Comparison of ENCODE assay signal across 26 mouse cellular contexts in genomic region chr3:137848354-137848753, GRCm38 (mm10). TPM values are rescaled to one million over a fixed set of nuclear protein-coding genes. Genes with fewer than 3 reads are reported as not detected.
DNase-seq lines count a peak whose midpoint lies in the region; ATAC-seq and TF ChIP-seq lines count a peak whose summit lies in the region.
"Had no signal": no experiment of that assay in that cellular context is flagged by ENCODE, and none has a peak within 500 bp of the region (broad histone marks: within the 10 kb centered on the region; RNA-seq: fewer than 3 reads in every experiment).

No protein-coding gene starts in this region.

- no peaks in the 10 kb centered on the region for H3K9me3 ChIP-seq in midbrain, embryonic 14.5 days (ENCODE audit: control insufficient read depth, low read length)
- no peaks in the 10 kb centered on the region for H3K9me3 ChIP-seq in midbrain, embryonic 10.5 days (replicated peaks)
- H3K9me3 ChIP-seq in limb, embryonic 10.5 days (replicated peaks), result no peaks in the 10 kb centered on the region
- H3K9me3 ChIP-seq: embryonic facial prominence, embryonic 12.5 days; kidney, embryonic 15.5 days; stomach, embryonic 15.5 days had no signal

- no peak overlapping the region for H3K9ac ChIP-seq in midbrain, embryonic 14.5 days (replicated peaks; ENCODE audit: low read length)
- H3K9ac ChIP-seq: embryonic facial prominence, embryonic 12.5 days; heart, embryonic 12.5 days; kidney, embryonic 15.5 days; stomach, embryonic 15.5 days had no signal

- no peaks in the 10 kb centered on the region for H3K36me3 ChIP-seq in midbrain, embryonic 14.5 days (ENCODE audit: control insufficient read depth, insufficient read depth, low read length)
- H3K36me3 ChIP-seq in midbrain, embryonic 10.5 days, result no peaks in the 10 kb centered on the region
- no peaks in the 10 kb centered on the region for H3K36me3 ChIP-seq in limb, embryonic 10.5 days
- H3K36me3 ChIP-seq: embryonic facial prominence, embryonic 12.5 days; heart, embryonic 12.5 days; kidney, embryonic 15.5 days; stomach, embryonic 15.5 days had no signal

- no peak overlapping the region for H3K4me2 ChIP-seq in midbrain, embryonic 14.5 days (ENCODE audit: low read length)
- H3K4me2 ChIP-seq: embryonic facial prominence, embryonic 12.5 days; heart, embryonic 12.5 days; kidney, embryonic 15.5 days; liver, embryonic 11.5 days; stomach, embryonic 15.5 days had no signal

- no peak for ATAC-seq in midbrain, embryonic 14.5 days (ENCODE audit: low FRiP score, low TSS enrichment)
- ATAC-seq in neutrophil, adult 5-6 weeks (ENCODE audit: extremely low read depth, insufficient number of reproducible peaks, low FRiP score, poor library complexity, severe bottlenecking), result peak; percentile 41; the same call in 1 of the 2 replicates
- ATAC-seq: forebrain, embryonic 14.5 days; Patski had no signal

- no peak overlapping the region for H3K4me3 ChIP-seq in midbrain, embryonic 14.5 days (replicated peaks; ENCODE audit: low read depth, low read length)
- no peak overlapping the region for H3K4me3 ChIP-seq in midbrain, embryonic 10.5 days
- H3K4me3 ChIP-seq in limb, embryonic 10.5 days, result no peak overlapping the region
- H3K4me3 ChIP-seq in left cerebral cortex, adult 2 months, result no peak overlapping the region
- H3K4me3 ChIP-seq: embryonic facial prominence, embryonic 12.5 days; gastrocnemius, adult 2 months; heart, embryonic 12.5 days; kidney, embryonic 15.5 days; megakaryocyte, embryonic 14.5 days; stomach, embryonic 15.5 days had no signal

- H3K27me3 ChIP-seq in midbrain, embryonic 14.5 days (ENCODE audit: control insufficient read depth, insufficient read depth, low read length), result no peaks in the 10 kb centered on the region
- no peaks in the 10 kb centered on the region for H3K27me3 ChIP-seq in midbrain, embryonic 10.5 days (ENCODE audit: low read depth, poor library complexity, severe bottlenecking)
- no peaks in the 10 kb centered on the region for H3K27me3 ChIP-seq in limb, embryonic 10.5 days (ENCODE audit: low read depth, poor library complexity, severe bottlenecking)
- H3K27me3 ChIP-seq: embryonic facial prominence, embryonic 12.5 days; heart, embryonic 12.5 days; kidney, embryonic 15.5 days; megakaryocyte, embryonic 14.5 days; Patski; stomach, embryonic 15.5 days had no signal

- H3K27ac ChIP-seq in midbrain, embryonic 14.5 days (replicated peaks; ENCODE audit: low read depth, low read length), result peak overlapping the region; percentile 60; the same call in 1 of the 2 replicates
- H3K27ac ChIP-seq in midbrain, embryonic 10.5 days (replicated peaks), result no peak overlapping the region
- no peak overlapping the region for H3K27ac ChIP-seq in limb, embryonic 10.5 days
- no peak overlapping the region for H3K27ac ChIP-seq in left cerebral cortex, adult 2 months
- H3K27ac ChIP-seq: embryonic facial prominence, embryonic 12.5 days; gastrocnemius, adult 2 months; kidney, embryonic 15.5 days; stomach, embryonic 15.5 days had no signal

- no peak for TF ChIP-seq CTCF in left cerebral cortex, adult 2 months (IDR thresholded peaks at IDR 0.05)

- no peak for DNase-seq in midbrain, embryonic 14.5 days
- DNase-seq in midbrain, embryonic 10.5 days (ENCODE audit: low spot score), result no peak
- peak; percentile 64 for DNase-seq in MEL-GATA-1-ER (ENCODE audit: extremely low read depth, low read depth)
- DNase-seq in limb, embryonic 10.5 days (ENCODE audit: low spot score), result peak; percentile 9
- DNase-seq in layer of hippocampus, adult 8-10 months (ENCODE audit: low spot score in 2 of 2), result no peak
- DNase-seq in left cerebral cortex, adult 2 months (ENCODE audit: extremely low spot score in 1 of 2, low spot score in 2 of 2), result no peak
- DNase-seq in left cerebral cortex, postnatal 4 days, result no peak
- DNase-seq: adrenal gland, adult 2 months; cerebellum, adult 18-20 months; cerebellum, postnatal 14 days; gastrocnemius, adult 2 months; heart, postnatal 10 days; kidney, adult 11 months; kidney, postnatal 36 days; retina, postnatal 1 day; right cerebral cortex, postnatal 25 days; thymus, postnatal 25 days had no signal

- 0 out of 2 replicates have a peak, but pooled peaks cover 6% of the 10 kb centered on the region for H3K4me1 ChIP-seq in midbrain, embryonic 14.5 days (ENCODE audit: control insufficient read depth, insufficient read depth, low read length)
- peaks cover 8% of the 10 kb centered on the region for H3K4me1 ChIP-seq in midbrain, embryonic 10.5 days
- H3K4me1 ChIP-seq in limb, embryonic 10.5 days, result no peaks in the 10 kb centered on the region
- H3K4me1 ChIP-seq: embryonic facial prominence, embryonic 12.5 days; heart, embryonic 12.5 days; kidney, embryonic 15.5 days; stomach, embryonic 15.5 days had no signal

- intact Hi-C loops in left cerebral cortex, adult 2 months (cut with DNase I), result no loop called here
- intact Hi-C loops in left cerebral cortex, postnatal 4 days (cut with DNase I), result no loop called here

- 92% methylated on average over 9 of the region's 9 CpGs for WGBS in midbrain, embryonic 14.5 days
- 90% methylated on average over 9 of the region's 9 CpGs for WGBS in midbrain, embryonic 10.5 days
- WGBS in limb, embryonic 10.5 days, result 92% methylated on average over 9 of the region's 9 CpGs

RNA-seq across cellular contexts. Expression of gene H2afz, which starts 15.9 kb away (rescaled TPM):
- 916 and 1,070 TPM in 2 replicates for polyA plus RNA-seq in midbrain, embryonic 14.5 days (2014; fragmentation: Nextera tagmentation; extraction: Ambion mirVana)
- polyA plus RNA-seq in midbrain, embryonic 10.5 days (2016; fragmentation: Nextera tagmentation; extraction: Ambion mirVana), result 3,193 and 3,605 TPM in 2 replicates
- 3,221 and 3,431 TPM in 2 replicates for polyA plus RNA-seq in limb, embryonic 10.5 days (2016; fragmentation: Nextera tagmentation; extraction: Ambion mirVana)
- total RNA-seq in neutrophil, adult 5-6 weeks (2017), result 202 and 241 TPM in 2 replicates
- 100 to 1,000 TPM; 138 to 151 (median 148) TPM for total RNA-seq in layer of hippocampus, adult 8-10 months (2022)
- 100 to 1,000 TPM; 168 to 196 TPM for total RNA-seq in left cerebral cortex, adult 2 months (2021)
- total RNA-seq in left cerebral cortex, postnatal 4 days (2021), result 100 to 1,000 TPM; 187 to 226 TPM

RNA-seq across cellular contexts. Expression of gene Dnajb14, which starts 19.1 kb away (rescaled TPM):
- 14.0 and 15.8 TPM in 2 replicates for polyA plus RNA-seq in midbrain, embryonic 14.5 days (2014; fragmentation: Nextera tagmentation; extraction: Ambion mirVana)
- 4.8 and 7.0 TPM in 2 replicates for polyA plus RNA-seq in midbrain, embryonic 10.5 days (2016; fragmentation: Nextera tagmentation; extraction: Ambion mirVana)
- 6.8 TPM in 2 replicates for polyA plus RNA-seq in limb, embryonic 10.5 days (2016; fragmentation: Nextera tagmentation; extraction: Ambion mirVana)
- 12.8 and 13.4 TPM in 2 replicates for total RNA-seq in neutrophil, adult 5-6 weeks (2017)
- 10 to 100 TPM; 52.0 to 55.0 (median 53.3) TPM for total RNA-seq in layer of hippocampus, adult 8-10 months (2022)
- 10 to 100 TPM; 44.5 to 47.6 TPM for total RNA-seq in left cerebral cortex, adult 2 months (2021)
- 10 to 100 TPM; 28.3 to 30.1 TPM for total RNA-seq in left cerebral cortex, postnatal 4 days (2021)

Comparison
In these comparisons a context has a peak if more than half of its experiments do, and no peak if none do; other contexts are left out.
1. DNase-seq: peak in MEL-GATA-1-ER (single experiment) and limb, embryonic 10.5 days (single experiment); none in midbrain, embryonic 14.5 days (single experiment), midbrain, embryonic 10.5 days (single experiment), layer of hippocampus, adult 8-10 months (0 of 2), left cerebral cortex, adult 2 months (0 of 2) and left cerebral cortex, postnatal 4 days (single experiment).